8 mouse cellular contexts compared by ENCODE assay signal in the genomic region with DNA sequence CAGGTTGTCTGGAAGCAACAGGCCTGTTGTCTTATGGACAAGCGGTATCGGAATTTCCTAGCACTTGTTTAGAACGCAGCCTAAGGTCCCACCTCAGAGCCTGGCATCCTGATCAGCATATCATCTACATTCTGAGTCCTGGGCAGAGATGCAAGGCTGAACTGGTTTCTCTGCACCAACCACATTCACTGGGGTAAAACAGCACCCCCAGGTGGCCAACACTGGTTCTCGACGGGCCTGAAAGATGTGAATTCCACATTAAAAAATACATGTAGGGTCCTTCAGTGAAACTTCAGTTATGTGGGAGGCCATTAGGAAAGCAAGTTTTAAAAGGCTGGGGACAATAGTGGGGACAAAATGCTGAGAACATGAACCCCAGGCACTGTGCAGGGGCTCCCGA. TPM values are rescaled to one million over a fixed set of nuclear protein-coding genes. Genes with fewer than 3 reads are reported as not detected.
A peak's percentile ranks its signal among the peaks of the same experiment; 100 is the strongest.
DNase-seq lines count a peak whose midpoint lies in the region; ATAC-seq and TF ChIP-seq lines count a peak whose summit lies in the region.

No protein-coding gene starts in this region.

- WGBS in intestine, embryonic 14.5 days, result 72% methylated on average over 6 of the region's 6 CpGs
- WGBS in intestine, embryonic 16.5 days, result 67% methylated on average over 6 of the region's 6 CpGs
- WGBS in hindbrain, postnatal 0 days, result 67% methylated on average over 6 of the region's 6 CpGs
- 49% methylated on average over 6 of the region's 6 CpGs for WGBS in liver, embryonic 14.5 days (ENCODE audit: insufficient replicate concordance)

- H3K9ac ChIP-seq in intestine, embryonic 14.5 days (ENCODE audit: low read length), result no peak overlapping the region
- H3K9ac ChIP-seq in intestine, embryonic 16.5 days (ENCODE audit: low read depth, low read length), result no peak overlapping the region
- H3K9ac ChIP-seq in hindbrain, postnatal 0 days (replicated peaks; ENCODE audit: low read length), result no peak overlapping the region
- H3K9ac ChIP-seq in liver, embryonic 14.5 days (replicated peaks), result no peak overlapping the region

- peak; percentile 65 for DNase-seq in intestine, embryonic 14.5 days (ENCODE audit: low spot score)
- DNase-seq in NIH3T3 (ENCODE audit: low read depth), result peak; percentile 56
- peak; percentile 81 to 84 for DNase-seq in cerebellum, postnatal 10 days
- peak; percentile 71 for DNase-seq in hindbrain, postnatal 0 days (ENCODE audit: low spot score)
- no peak for DNase-seq in liver, embryonic 14.5 days (ENCODE audit: low read depth in 3 of 3, low spot score in 3 of 3)
- DNase-seq in spleen, postnatal 10 days (ENCODE audit: low spot score in 2 of 2), result peak; percentile 16 to 72
- no peak for DNase-seq in heart, adult 8-10 months (ENCODE audit: low spot score)

- H3K4me1 ChIP-seq in intestine, embryonic 14.5 days (replicated peaks; ENCODE audit: control insufficient read depth, insufficient read depth, low read length), result no peaks in the 10 kb centered on the region
- no peaks in the 10 kb centered on the region; the same call in 1 of the 2 replicates for H3K4me1 ChIP-seq in intestine, embryonic 16.5 days (ENCODE audit: control insufficient read depth, insufficient read depth, low read length)
- H3K4me1 ChIP-seq in hindbrain, postnatal 0 days (ENCODE audit: insufficient read depth, low read length), result peaks cover 10% of the 10 kb centered on the region
- no peaks in the 10 kb centered on the region for H3K4me1 ChIP-seq in liver, embryonic 14.5 days (replicated peaks; ENCODE audit: control insufficient read depth in 2 of 2, insufficient read depth in 2 of 2, low read length in 1 of 2)

- H3K27me3 ChIP-seq in intestine, embryonic 14.5 days (replicated peaks; ENCODE audit: control insufficient read depth, insufficient read depth, low read length), result no peaks in the 10 kb centered on the region
- no peaks in the 10 kb centered on the region for H3K27me3 ChIP-seq in intestine, embryonic 16.5 days (replicated peaks; ENCODE audit: control insufficient read depth, insufficient read depth, low read length)
- H3K27me3 ChIP-seq in hindbrain, postnatal 0 days (ENCODE audit: insufficient read depth, low read length), result no peaks in the 10 kb centered on the region
- no peaks in the 10 kb centered on the region for H3K27me3 ChIP-seq in liver, embryonic 14.5 days (ENCODE audit: control insufficient read depth, insufficient read depth, low read length)

- no peak overlapping the region for H3K4me2 ChIP-seq in intestine, embryonic 14.5 days (ENCODE audit: low read length)
- no peak overlapping the region for H3K4me2 ChIP-seq in intestine, embryonic 16.5 days (ENCODE audit: low read depth, low read length)
- no peak overlapping the region for H3K4me2 ChIP-seq in hindbrain, postnatal 0 days (ENCODE audit: low read depth, low read length)
- no peak overlapping the region for H3K4me2 ChIP-seq in liver, embryonic 14.5 days (ENCODE audit: low read depth)

- H3K4me3 ChIP-seq in intestine, embryonic 14.5 days (ENCODE audit: low read depth, low read length), result no peak overlapping the region
- H3K4me3 ChIP-seq in intestine, embryonic 16.5 days (ENCODE audit: low read length), result no peak overlapping the region
- no peak overlapping the region for H3K4me3 ChIP-seq in hindbrain, postnatal 0 days (ENCODE audit: low read length)
- no peak overlapping the region for H3K4me3 ChIP-seq in liver, embryonic 14.5 days (ENCODE audit: insufficient read depth in 1 of 2, low read depth in 2 of 2, low read length in 2 of 2)

- H3K36me3 ChIP-seq in intestine, embryonic 14.5 days (ENCODE audit: control insufficient read depth, insufficient read depth, low read length), result no peaks in the 10 kb centered on the region
- H3K36me3 ChIP-seq in intestine, embryonic 16.5 days (ENCODE audit: control insufficient read depth, insufficient read depth, low read length), result no peaks in the 10 kb centered on the region
- no peaks in the 10 kb centered on the region for H3K36me3 ChIP-seq in hindbrain, postnatal 0 days (ENCODE audit: insufficient read depth, low read length)
- no peaks in the 10 kb centered on the region for H3K36me3 ChIP-seq in liver, embryonic 14.5 days (replicated peaks; ENCODE audit: control insufficient read depth, insufficient read depth, low read depth)

- ATAC-seq in intestine, embryonic 14.5 days (replicated peaks; ENCODE audit: low FRiP score, low TSS enrichment, low read depth), result no peak
- ATAC-seq in intestine, embryonic 16.5 days, result no peak
- ATAC-seq in hindbrain, postnatal 0 days, result no peak
- ATAC-seq in liver, embryonic 14.5 days (ENCODE audit: insufficient read depth), result no peak

- TF ChIP-seq EP300 in liver, embryonic 14.5 days (IDR thresholded peaks at IDR 0.05; ENCODE audit: low read depth), result no peak

- peak; percentile 74 for TF ChIP-seq CTCF in hindbrain, postnatal 0 days (IDR thresholded peaks at IDR 0.05; ENCODE audit: low read depth)
- TF ChIP-seq CTCF in liver, embryonic 14.5 days (IDR thresholded peaks at IDR 0.05; ENCODE audit: low read depth), result peak; percentile 55

- no peak overlapping the region for H3K27ac ChIP-seq in intestine, embryonic 14.5 days (ENCODE audit: low read depth)
- H3K27ac ChIP-seq in intestine, embryonic 16.5 days (ENCODE audit: low read length), result no peak overlapping the region
- H3K27ac ChIP-seq in hindbrain, postnatal 0 days, result no peak overlapping the region
- H3K27ac ChIP-seq in liver, embryonic 14.5 days, result no peak overlapping the region

- H3K9me3 ChIP-seq in intestine, embryonic 14.5 days (ENCODE audit: control insufficient read depth, low read length), result no peaks in the 10 kb centered on the region
- no peaks in the 10 kb centered on the region for H3K9me3 ChIP-seq in intestine, embryonic 16.5 days (ENCODE audit: control insufficient read depth, low read length)
- H3K9me3 ChIP-seq in hindbrain, postnatal 0 days (ENCODE audit: low read length), result no peaks in the 10 kb centered on the region
- no peaks in the 10 kb centered on the region for H3K9me3 ChIP-seq in liver, embryonic 14.5 days (ENCODE audit: control insufficient read depth, low read length)

RNA-seq across cellular contexts. Expression of gene Psapl1, which starts 20.0 kb away (rescaled TPM):
- polyA plus RNA-seq in intestine, embryonic 14.5 days (2014; fragmentation: Nextera tagmentation; extraction: Ambion mirVana), result 0.11 and 0.16 TPM in 2 replicates
- 0.16 TPM in 1 of 2 replicates, not detected in the other for polyA plus RNA-seq in intestine, embryonic 16.5 days (2015; fragmentation: Nextera tagmentation; extraction: Ambion mirVana)
- not detected in 2 replicates for total RNA-seq in hindbrain, postnatal 0 days (2014; rRNA removed)
- polyA plus RNA-seq in hindbrain, postnatal 0 days (2015; fragmentation: Nextera tagmentation; extraction: Ambion mirVana), result not detected in 2 replicates
- polyA plus RNA-seq in liver, embryonic 14.5 days (2012; rRNA removed), result not detected in 2 replicates
- polyA plus RNA-seq in liver, embryonic 14.5 days (2014; fragmentation: Nextera tagmentation; extraction: Ambion mirVana), result not detected in 2 replicates
- not detected for total RNA-seq in heart, adult 8-10 months (2022)

Comparison
In these comparisons a context has a peak if more than half of its experiments do, and no peak if none do; other contexts are left out.
1. DNase-seq: peak in intestine, embryonic 14.5 days (single experiment), NIH3T3 (single experiment), cerebellum, postnatal 10 days (2 of 2), hindbrain, postnatal 0 days (single experiment) and spleen, postnatal 10 days (2 of 2); none in liver, embryonic 14.5 days (0 of 3) and heart, adult 8-10 months (single experiment).